Mouse (Mus musculus): Measurements from ENCODE around the gene Tle2.
A peak's percentile ranks its signal among the peaks of the same experiment; 100 is the strongest.

Tle2 gene

DNA sequence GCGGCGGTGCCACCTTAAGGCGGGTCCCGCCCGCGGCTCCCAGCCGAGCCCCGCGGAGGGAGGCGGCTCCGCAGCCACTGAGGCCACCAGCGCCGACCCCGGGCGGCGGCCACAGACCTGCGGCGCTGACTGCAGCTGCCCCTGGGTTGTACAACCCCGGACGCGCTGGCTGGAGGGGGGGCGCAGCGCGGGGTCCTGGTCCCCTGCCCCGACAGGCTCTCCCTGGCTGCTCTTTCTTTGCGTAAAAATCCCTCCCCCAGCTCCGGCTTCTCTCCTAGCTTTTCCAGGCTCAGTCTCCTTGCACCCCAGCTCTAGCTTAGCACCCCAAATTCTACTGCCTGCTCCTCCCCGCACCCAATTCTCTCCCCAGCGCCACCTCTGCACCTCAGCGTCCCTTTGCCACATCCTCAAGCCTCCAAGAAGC, 859 bp downstream of the Tle2 start:
- DNase-seq (ENCODE audit: low spot score): no peak

DNA sequence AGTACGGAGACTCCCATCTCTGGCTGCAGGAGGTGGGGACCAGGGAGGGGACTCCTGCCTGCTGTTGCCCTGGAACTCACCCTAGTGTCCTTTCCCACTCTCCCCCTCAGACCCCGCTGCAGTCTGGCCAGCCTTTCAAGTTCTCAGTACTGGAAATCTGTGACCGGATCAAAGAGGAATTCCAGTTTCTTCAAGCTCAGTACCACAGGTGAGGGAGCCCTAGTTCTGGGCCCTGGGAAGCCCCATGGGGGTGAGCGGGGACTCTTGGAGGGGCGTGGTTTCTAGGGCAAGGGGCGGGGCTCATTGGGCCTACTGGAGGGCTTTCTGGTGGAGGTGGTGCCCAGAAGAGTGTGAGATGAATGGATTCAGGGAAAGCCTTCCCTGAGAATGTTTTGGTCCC, 1.3 kb downstream of the Tle2 start:
- DNase-seq (ENCODE audit: low spot score): no peak

DNA sequence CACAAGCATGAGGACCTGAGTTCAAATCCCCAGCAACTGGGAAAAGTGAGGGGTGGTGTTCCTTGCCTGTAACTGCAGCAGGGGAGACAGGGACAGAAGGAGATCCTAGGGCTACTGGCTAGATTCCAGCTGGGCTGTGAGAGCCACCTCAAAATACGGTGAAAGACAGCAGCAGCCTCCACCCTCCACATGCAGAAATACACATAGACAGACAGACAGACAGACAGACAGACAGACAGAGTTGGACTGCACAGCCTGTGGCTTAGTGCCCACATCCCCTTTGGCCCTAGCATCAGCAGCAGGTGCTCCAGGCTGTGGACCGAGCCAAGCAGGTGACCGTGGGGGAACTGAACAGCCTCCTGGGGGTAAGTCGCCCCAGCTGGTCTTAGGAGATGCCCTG, 5.6 kb downstream of the Tle2 start:
- DNase-seq (ENCODE audit: low spot score): no peak

DNA sequence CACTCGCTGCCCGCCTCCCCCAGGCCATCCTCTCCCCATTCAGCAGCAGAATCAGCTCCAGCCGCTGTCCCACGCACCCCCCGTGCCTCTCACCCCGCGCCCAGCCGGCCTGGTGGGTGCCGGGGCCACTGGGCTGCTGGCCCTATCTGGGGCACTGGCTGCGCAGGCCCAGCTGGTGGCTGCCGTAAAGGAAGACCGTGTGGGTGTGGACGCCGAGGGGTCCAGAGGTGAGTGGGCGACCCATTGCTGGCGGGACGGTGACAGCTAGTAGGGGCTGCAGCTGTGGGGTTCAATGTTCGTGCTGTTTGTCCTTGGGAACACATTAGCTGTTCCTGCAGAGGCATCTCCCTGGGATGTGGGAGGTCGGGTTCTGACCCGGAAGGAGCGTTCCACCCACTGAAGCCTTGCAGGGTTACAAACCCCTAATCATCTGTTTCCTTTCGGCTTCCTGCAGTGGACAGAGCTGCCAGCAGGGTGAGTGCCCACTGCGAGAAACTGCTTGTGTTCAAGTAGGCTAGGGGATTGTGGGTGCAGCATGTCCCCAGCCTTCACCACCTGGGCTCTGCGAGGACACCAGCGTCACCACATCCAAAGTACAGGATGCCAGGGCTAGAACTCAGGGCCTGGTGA, 6.2 kb downstream of the Tle2 start:
- no peak for DNase-seq (ENCODE audit: low spot score)

DNA sequence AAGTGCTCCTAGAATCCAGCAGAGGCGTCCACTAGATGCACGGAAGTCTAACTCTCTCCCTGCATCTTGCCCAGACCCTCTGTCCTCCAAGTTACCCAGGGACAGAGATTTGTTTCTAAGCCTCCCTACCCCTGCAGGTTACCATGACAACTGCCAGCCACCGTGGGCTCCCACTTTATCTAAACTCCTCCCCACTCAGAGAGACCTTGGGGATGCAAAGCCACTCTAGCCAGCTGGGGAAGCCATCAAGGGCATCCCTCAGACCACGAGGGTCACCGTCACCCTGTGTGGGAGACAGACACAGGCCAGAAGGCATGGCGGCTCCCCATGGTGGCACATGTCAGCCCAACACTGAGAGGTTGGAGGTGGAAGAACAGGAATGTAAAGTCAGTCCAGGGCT, 9.0 kb downstream of the Tle2 start:
- no peak for DNase-seq (ENCODE audit: low spot score)

DNA sequence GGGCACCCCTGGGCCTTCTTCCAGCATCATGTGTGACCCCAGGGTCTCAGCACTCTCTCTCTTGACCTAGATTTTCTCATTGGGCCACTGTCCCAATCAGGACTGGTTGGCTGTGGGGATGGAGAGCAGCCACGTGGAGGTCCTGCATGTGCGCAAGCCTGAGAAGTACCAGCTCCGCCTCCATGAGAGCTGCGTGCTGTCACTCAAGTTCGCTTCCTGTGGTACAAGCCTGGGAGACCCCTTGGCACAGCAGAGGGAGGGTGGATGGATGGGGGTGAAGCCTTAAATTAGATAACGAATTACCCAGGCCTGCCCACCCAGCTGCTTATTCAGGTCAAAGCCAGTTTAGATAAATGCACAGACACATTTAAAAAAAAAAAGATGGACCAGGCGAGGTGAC, 14.4 kb downstream of the Tle2 start:
- DNase-seq (ENCODE audit: low spot score): no peak

DNA sequence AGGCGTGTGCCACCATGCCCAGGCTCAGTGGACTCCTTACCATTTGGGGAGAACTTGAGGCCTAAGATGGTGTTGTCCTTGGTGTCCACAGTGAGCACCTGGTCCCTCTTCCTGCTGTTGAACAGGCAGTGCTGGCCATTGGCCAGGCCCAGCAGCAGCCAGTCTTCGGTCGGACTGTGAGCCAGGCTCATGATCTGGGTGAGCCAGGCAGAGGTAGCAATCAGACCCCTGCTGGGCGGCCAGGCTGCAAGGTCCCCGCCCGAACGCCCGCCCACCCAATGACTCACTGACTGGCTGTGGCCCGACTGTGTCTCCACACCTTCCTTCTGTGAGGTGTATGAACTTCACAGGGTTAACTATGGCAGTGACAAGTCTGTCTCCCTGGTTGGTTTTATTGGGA, 17.5 kb downstream of the Tle2 start:
- DNase-seq (ENCODE audit: low spot score): no peak

DNA sequence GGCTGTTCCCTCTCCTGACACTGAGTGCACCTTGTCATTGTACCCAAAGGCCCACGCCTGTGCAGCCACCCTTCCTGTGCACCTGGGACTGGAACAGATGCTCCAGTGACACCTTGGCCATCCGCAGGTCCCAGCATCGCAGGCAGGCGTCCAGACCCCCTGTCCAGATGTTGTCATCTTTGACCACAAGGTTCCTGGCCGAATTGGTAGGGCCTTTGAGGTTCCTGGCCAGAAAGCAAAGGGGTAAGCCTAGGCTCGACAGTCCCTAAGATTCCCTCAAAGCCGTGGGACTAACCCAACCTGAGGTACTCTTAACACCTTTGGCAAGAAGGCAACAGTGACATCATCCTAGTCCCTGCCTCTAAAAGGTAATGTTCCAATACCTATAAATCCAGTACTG, 18.3 kb downstream of the Tle2 start:
- DNase-seq (ENCODE audit: low spot score): no peak

DNA sequence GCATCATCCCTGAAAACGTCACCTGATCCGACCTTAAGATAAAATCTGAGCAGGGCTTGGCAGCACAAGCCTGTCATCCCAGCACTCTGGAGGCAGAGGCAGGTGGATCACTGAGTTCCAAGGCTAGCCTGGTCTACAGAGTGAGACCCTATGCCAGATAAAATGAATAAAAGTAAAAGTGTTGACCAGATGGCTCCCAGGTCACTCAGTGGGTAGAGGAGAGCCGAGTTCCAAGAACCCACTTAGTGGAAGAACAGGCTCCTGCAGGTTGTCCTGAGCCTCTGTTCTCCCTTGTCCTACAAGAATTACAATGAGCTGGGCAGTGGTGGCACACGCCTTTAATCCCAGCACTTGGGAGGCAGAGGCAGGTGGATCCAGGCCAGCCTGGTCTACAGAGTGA, 18.9 kb downstream of the Tle2 start:
- DNase-seq (ENCODE audit: low spot score): no peak

DNA sequence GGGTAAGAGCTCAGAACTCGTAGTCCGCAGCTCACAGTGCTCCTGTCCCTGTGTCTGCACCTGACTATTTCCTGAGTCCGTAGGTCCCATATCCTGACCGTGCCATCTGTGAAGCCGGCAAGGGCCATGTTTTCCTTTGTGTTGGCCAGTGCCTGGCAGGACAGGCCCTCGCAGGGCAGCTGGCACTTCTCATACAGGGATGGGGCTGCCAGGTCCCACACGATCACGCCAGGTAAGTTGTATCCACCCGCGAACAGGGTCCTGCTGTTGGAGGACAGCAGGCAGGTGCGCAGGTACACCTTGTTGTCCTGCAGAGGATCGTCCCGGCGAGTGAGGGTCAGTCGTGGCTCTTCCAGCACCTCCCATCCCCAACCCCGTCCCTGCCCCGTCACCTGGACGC, 19.6 kb downstream of the Tle2 start:
- no peak for DNase-seq (ENCODE audit: low spot score)

DNA sequence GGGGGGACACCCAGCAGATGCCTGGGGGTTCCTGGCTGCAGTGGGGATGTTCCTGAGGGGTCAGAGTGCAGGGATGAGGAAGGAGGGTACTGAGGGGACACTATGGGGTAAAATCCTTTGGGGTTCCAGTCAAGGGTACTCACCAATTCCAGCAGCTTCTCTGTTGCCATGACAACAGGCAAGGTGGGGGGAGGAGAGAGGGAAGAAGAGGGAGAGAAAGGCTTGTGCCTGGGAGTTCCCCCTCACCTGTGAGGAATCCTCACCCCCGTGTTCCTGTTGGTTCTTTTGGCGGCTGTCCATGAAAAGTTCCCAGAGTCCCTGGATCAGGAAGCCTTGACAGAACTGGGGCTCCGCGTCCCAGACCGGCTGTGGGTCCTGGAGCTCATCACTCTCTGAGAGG, 21.2 kb downstream of the Tle2 start:
- no peak for DNase-seq (ENCODE audit: low spot score)

DNA sequence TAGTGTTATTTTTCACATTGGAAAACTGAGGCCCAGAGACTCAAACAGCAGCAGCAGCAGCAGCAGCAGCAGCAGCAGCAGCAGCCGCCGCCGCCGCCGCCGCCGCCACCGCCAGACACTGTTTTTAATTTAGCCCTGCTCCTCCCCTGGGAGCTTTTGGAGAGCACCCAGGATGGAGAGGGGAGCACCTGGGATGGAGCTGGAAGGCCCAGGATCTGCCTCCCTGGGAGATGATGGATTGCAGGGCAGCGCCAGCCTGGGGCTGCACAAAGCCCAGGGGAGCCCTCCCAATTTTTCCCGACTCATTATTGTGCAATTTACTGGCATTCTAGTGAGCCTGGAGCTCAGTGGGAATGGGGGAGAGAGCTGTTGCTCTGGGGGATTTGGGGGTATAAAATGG, 22.2 kb downstream of the Tle2 start:
- DNase-seq (ENCODE audit: low spot score): peak; percentile 35

DNA sequence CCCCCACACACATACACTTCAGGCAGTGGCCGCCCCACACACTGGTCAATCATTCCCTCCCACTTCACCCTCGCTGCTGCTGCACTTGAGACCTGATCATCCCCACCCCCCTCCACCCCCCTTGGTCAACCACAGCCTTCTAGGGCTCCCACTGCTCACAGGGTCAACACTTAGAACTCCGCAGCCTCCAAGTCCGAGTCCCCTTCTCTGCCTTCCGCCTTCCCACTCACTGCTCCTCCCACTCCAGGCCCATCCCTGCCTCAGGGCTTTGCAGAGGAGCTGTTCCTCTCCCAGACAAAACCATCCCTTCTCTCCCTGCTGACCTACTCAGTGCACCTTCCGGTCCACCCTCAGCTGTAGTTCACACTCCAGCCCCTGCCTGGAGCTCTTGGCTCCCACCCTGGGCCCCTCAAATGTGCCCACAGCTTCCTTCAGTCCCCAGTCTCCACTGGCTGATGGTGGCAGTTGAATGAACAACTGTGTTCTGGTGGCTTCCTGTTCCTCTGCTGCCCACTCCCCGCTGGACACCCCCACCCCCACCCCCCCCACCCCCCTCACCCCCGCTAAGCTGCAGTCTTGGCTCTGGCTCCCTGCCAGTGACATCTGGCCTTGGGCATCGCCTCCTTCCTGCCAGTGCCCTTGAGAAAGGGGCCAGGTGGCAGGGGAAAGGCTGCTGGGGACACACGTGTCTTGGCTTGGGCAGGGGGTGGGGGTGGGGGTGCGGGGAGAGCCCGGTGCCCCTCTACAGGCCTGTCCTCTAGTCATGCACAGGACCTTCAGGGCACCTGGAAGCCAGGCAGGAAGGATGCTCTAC, 23.0 kb downstream of the Tle2 start:
- no peak for DNase-seq (ENCODE audit: low spot score)

DNA sequence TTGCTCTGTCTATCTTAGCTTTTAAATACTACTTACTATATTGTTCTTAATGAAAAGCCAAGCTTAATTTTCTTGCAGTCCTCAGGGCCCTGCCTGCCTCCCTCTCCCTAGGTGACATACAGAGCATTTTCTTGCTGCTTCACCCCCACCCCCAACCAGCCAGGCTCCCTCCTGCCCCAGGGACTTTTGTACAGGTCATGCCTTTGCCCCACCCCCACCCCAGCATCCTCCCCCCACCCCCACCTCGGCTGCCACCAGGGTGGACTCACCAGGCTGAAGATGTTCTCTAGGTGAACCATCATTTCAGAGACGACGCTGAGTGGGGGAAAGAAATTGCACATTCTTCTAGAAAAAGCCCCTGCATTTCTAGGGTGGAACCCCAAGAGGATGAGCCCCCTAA, 24.0 kb downstream of the Tle2 start:
- DNase-seq (ENCODE audit: low spot score): no peak

DNA sequence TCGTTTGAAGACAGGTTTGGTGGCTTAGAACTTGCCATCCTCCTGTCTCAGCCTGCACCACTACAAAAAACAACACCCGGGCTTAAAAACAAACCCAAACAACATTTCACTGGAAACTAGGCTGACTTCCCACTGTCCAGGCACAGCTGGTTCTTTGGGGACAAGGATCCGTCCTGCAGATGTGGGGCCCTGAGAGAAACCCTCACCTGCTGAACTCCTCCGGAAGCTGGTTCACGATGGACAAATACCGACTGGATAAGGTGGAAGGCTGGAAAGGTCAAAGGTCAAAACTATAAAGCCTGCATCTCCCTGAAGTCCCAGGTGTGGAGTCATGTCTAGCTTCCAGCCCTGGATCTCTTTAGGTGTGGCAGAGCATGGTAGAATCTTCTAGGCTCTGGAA, 24.5 kb downstream of the Tle2 start:
- no peak for DNase-seq (ENCODE audit: low spot score)

DNA sequence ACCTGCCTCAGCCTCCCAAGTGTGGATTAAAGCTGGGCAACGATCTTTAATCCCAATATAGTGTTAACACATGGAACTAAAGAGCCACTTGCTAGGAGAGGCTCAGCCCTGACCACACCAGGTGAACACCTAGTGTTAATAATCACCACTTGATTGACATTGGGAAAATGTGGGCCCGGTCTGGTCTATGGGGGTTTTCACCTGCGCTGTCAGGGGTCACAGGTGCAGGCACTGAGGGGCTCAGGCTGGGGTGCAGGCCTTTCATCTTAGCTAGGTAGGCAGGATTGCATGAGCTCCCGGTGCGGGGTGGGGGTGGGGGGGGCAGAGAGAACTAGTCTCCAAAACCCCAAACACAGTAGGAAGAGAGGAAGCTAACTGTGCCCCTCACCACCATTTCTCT, 25.3 kb downstream of the Tle2 start:
- no peak for DNase-seq (ENCODE audit: low spot score)

DNA sequence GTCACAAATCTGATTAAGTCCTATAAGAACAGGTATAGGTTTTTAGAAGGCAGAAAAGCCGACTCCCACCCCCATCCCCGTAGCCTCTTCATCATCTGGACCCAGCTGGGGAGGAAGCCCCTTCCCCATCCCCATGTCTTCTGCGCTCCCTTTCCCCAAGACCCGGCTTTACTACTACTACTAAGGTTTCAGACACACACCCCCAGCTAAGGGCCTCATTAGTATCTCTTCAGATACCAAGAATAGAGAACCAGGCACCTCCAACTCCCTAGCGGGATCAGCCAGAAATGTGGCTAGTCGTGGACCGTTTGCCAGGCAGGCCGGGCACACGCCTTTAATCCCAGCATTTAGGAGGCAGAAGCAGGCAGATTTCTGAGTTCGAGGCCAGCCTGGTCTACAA, 25.7 kb downstream of the Tle2 start:
- DNase-seq (ENCODE audit: low spot score): no peak

DNA sequence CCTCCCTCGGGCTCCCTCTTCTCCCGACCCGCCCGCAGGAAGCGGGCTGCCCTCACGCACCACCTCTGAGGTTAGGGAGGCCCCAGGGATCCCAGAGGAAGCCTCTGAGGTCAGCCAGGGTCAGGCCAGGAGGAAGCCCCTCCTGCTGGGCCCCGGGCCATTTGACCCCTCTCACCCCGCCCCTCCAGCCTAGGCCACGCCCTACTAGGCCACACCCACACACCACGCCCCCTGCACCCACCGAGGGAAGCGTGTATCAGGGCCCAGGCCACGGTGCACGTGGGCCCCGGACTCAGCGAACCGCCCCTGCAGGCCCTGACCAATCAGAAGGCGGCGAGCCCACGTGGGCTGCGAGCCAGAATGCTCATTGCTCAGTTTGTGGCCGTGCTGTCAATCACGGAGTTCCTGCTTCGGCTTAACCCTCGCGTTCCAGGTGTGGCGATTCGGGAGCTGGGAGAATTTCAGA, 26.4 kb downstream of the Tle2 start, which contains the start of gene Tle6:
TSS of gene Tle6 (minus strand) at position 336 of the 466 bp plus-strand sequence.
- peak; percentile 88 for DNase-seq (ENCODE audit: low spot score)

DNA sequence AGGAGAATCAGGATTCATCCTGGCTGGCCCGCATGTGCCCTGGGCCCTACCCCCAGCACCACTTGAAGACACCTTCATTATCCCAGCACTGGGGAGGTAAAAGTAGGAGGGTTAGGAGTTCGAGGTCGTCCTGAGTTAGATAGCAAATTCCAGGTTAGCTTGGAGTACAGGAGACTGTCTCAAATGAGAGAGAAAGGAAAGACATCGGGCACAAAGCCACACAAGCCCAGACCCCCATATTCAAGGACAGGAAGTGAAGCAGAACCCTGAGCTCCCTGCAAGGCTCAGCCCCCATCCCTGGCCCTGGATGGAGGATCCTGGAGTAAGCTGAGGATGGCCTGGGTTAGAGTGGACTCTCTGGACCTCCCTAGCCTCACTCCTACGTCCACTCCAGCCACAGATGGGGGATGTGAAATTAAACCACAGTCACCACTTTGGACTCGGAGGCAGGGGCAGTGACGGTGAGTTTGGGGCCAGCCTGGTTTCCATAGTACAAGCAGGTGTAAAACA, 27.1 kb downstream of the Tle2 start:
- DNase-seq (ENCODE audit: low spot score): no peak

DNA sequence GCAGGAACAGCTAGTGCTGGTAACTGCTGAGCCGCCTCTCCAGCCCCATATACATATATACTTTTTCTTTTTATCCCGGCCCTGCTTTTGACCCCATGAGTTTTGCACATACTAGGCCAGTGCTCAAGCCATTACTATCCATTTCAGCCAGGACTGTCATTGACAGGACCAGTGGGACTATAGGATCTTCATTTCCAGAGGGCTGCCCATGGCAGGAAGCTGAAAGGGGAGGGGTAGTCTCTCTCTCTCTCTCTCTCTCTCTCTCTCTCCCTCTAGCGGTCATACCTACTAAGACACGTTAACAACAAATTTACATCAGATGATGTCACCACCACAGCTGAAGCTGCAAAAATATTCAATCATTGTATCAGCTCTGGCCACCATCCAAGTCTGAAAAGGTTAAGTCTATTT, 28.4 kb downstream of the Tle2 start:
- no peak for DNase-seq (ENCODE audit: low spot score)

DNA sequence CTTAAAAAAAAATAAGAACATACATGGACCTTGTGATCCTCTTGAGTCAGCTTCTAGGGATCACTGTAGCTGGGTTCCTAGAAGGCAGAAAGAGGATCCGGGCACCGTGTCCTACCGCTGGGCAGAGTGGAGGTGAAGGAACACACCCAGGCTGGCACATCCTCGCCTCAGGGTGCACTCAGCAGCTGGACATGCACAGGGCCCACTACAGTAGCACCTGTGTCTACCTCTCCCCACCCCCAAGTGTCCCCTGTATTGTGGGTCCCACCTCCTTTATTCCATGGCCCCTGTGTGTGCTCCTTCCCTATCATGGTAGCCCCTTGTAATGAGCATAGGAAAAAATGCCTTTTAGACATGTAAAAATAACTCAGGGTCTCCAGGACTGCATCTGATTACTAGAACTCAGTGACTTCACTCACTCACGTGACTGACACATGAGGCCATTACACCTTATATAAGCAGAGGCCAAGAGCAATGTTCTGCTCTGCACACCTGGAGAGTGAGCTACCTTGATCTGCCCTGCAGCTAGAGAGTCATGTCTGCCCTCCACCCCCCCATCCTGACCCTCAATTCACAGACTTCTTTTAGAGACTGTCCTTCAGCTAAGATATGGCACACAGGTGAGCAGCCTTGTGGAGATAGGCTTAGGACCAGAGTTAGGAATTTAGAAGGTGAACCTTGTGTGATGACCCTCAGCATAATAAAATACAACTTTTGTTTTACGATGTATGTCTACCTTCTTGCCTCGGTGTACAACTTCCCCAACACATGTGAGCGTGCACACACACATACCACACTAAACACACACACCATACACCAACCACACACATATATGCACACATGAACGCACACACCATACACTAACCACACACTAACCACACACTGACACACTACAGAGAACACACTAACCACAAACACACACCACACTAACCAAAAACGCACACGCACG, 29.9 kb downstream of the Tle2 start:
- DNase-seq (ENCODE audit: low spot score): no peak

DNA sequence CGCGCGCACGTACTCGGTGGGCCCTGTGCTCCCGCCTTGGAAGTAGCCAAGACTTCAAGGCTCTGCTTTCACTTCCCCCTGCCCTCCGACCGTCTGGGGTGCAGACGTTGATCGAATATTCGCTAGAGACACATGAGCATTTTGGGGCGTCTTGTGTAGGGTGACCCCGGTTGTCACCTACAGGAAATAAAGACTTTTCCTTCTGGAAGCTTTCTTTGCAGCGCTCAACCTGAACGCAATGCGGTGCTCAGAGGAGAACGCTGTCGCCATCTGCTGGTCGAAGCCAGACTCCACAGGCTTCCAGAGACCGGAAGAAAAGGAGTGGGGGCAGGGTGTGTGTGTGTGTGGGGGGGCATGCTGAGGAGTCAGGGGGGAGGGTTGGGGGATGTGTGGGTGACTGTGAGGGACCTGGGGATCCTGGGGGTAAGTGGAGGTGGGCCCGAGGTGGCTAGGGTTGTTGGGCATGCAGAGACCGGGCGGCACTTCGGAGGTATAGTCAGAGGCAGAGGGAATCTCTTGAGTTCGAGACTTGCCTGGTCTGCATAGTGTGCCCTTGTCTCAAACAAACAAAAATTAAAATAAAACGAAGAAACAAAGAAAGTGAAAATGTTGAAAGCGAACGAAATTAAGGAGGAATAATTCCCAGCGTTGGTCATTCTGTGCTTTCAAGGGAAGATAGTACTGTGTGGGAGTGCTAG, 30.8 kb downstream of the Tle2 start:
- DNase-seq (ENCODE audit: low spot score): peak; percentile 71
